Mouse (Mus musculus): ENCODE data around the gene Psma4. TPM values are rescaled to one million over a fixed set of nuclear protein-coding genes. Genes with fewer than 3 reads are reported as not detected.

The Psma4 gene
- polyA plus RNA-seq, 1 experiment from 2014 or later, result 257 TPM

DNA sequence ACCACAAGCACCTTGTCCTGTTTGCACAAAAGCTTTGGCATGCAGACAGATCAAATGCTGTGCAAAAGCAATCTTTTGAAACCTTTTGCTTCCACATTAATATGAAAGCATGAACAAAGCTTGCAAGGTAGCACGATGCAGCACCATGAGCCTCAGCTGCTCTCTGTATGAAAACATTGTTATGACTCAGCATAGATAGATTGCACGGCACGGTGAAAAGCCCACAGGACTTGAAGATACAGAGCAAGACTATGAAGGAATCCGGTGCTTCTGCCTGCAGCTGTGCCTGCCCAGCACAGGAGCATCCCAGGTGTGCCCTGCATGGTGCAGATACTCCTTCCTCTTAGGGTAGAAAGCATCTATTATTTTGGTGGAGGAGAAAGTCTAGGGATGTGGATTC is 53.0 kb downstream of the Psma4 start:
- no peak overlapping the region for H3K9ac ChIP-seq (ENCODE audit: low read depth, low read length)
- TF ChIP-seq CTCF (IDR thresholded peaks at IDR 0.05; ENCODE audit: low read depth), result no peak
- no peaks in the 10 kb centered on the region for H3K4me1 ChIP-seq (replicated peaks; ENCODE audit: control insufficient read depth, insufficient read depth, low read length)
- H3K4me2 ChIP-seq (replicated peaks; ENCODE audit: low read depth), result no peak overlapping the region
- no peak for ATAC-seq
- WGBS, result 71% methylated on average over 4 of the region's 4 CpGs
- no peaks in the 10 kb centered on the region for H3K36me3 ChIP-seq (ENCODE audit: control insufficient read depth, insufficient read depth)
- no peak overlapping the region for H3K4me3 ChIP-seq (ENCODE audit: low read depth, low read length)
- no peaks in the 10 kb centered on the region for H3K9me3 ChIP-seq (ENCODE audit: control insufficient read depth)
- H3K27ac ChIP-seq (ENCODE audit: low read depth, low read length), result no peak overlapping the region
- no peaks in the 10 kb centered on the region for H3K27me3 ChIP-seq (replicated peaks; ENCODE audit: control insufficient read depth, insufficient read depth, low read length)

Other genes starting within 250 kb of the Psma4 start
- 108 and 111 TPM in 2 replicates for gene Wdr61, start 216.3 kb upstream of the Psma4 start, polyA plus RNA-seq (2015; fragmentation: Nextera tagmentation; extraction: Ambion mirVana)
- gene Crabp1, start 186.0 kb upstream of the Psma4 start, polyA plus RNA-seq (2015; fragmentation: Nextera tagmentation; extraction: Ambion mirVana), result 3.2 and 3.5 TPM in 2 replicates
- gene Ireb2, start 87.0 kb upstream of the Psma4 start, polyA plus RNA-seq (2015; fragmentation: Nextera tagmentation; extraction: Ambion mirVana), result 17.7 and 19.6 TPM in 2 replicates
- 1.1 and 1.2 TPM in 2 replicates for gene Hykk, start 33.5 kb upstream of the Psma4 start, polyA plus RNA-seq (2015; fragmentation: Nextera tagmentation; extraction: Ambion mirVana)
- 0.41 and 0.47 TPM in 2 replicates for gene AY074887, start 208 bp downstream of the Psma4 start, polyA plus RNA-seq (2015; fragmentation: Nextera tagmentation; extraction: Ambion mirVana)
- 1.0 and 1.3 TPM in 2 replicates for gene Chrna5, start 30.1 kb downstream of the Psma4 start, polyA plus RNA-seq (2015; fragmentation: Nextera tagmentation; extraction: Ambion mirVana)
- gene Chrna3, start 75.8 kb downstream of the Psma4 start, polyA plus RNA-seq (2015; fragmentation: Nextera tagmentation; extraction: Ambion mirVana), result 5.3 and 5.4 TPM in 2 replicates
- 2.3 and 3.1 TPM in 2 replicates for gene Chrnb4, start 98.0 kb downstream of the Psma4 start, polyA plus RNA-seq (2015; fragmentation: Nextera tagmentation; extraction: Ambion mirVana)
- gene Ube2q2, start 198.1 kb downstream of the Psma4 start, polyA plus RNA-seq (2015; fragmentation: Nextera tagmentation; extraction: Ambion mirVana), result 17.0 TPM in 2 replicates

Data from intestine, postnatal 0 days (tissue).